Mouse (Mus musculus) embryo, embryonic 10.5 days (tissue): ENCODE data around the gene Slc16a11.

ENCODE experiments used
- DNase-seq: peaks from one replicate; pipeline ENCODE4 v3.0.0-alpha.2; 2015; ENCODE audit warnings: low spot score

The Slc16a11 gene

GRCm38 (mm10) chr11:70201691-70202090 lies 10.9 kb upstream of the Slc16a11 start:
- peak; percentile 90 for DNase-seq

GRCm38 (mm10) chr11:70206801-70207200 lies 5.8 kb upstream of the Slc16a11 start:
- DNase-seq, result no peak

GRCm38 (mm10) chr11:70207283-70207682 lies 5.3 kb upstream of the Slc16a11 start:
- no peak for DNase-seq

GRCm38 (mm10) chr11:70208778-70209388 lies 3.7 kb upstream of the Slc16a11 start:
- DNase-seq, result no peak

GRCm38 (mm10) chr11:70210681-70211080 lies 1.9 kb upstream of the Slc16a11 start:
- DNase-seq, result no peak

- DNase-seq, result no peak
Observed at GRCm38 (mm10) chr11:70211972-70212371, 580 bp upstream of the Slc16a11 start.

- DNase-seq, result peak; percentile 80
Observed at GRCm38 (mm10) chr11:70212896-70213295, 344 bp downstream of the Slc16a11 start.

GRCm38 (mm10) chr11:70213736-70214135 lies 1.2 kb downstream of the Slc16a11 start:
- DNase-seq, result no peak

- DNase-seq, result peak; percentile 34
Observed at GRCm38 (mm10) chr11:70214191-70214855, 1.8 kb downstream of the Slc16a11 start.

- no peak for DNase-seq
Observed at GRCm38 (mm10) chr11:70214856-70215209, 2.3 kb downstream of the Slc16a11 start.

GRCm38 (mm10) chr11:70215301-70215700 lies 2.7 kb downstream of the Slc16a11 start:
- DNase-seq, result no peak

GRCm38 (mm10) chr11:70216103-70216502 lies 3.6 kb downstream of the Slc16a11 start:
- no peak for DNase-seq

- no peak for DNase-seq
Observed at GRCm38 (mm10) chr11:70218039-70218438, 5.5 kb downstream of the Slc16a11 start.

GRCm38 (mm10) chr11:70218741-70219470 lies 6.4 kb downstream of the Slc16a11 start:
- DNase-seq, result no peak

GRCm38 (mm10) chr11:70219873-70220272 lies 7.3 kb downstream of the Slc16a11 start:
- no peak for DNase-seq

GRCm38 (mm10) chr11:70220323-70220722 lies 7.8 kb downstream of the Slc16a11 start:
- no peak for DNase-seq

GRCm38 (mm10) chr11:70220731-70221602 lies 8.4 kb downstream of the Slc16a11 start, which contains the start of gene Slc16a13:
Gene Slc16a13 (minus strand): TSS chr11:70221064.
- peak; percentile 98 for DNase-seq

GRCm38 (mm10) chr11:70221603-70222500 lies 9.3 kb downstream of the Slc16a11 start:
- peak; percentile 23 for DNase-seq

- no peak for DNase-seq
Observed at GRCm38 (mm10) chr11:70223724-70224123, 11.2 kb downstream of the Slc16a11 start.

GRCm38 (mm10) chr11:70225798-70226601 lies 13.4 kb downstream of the Slc16a11 start:
- DNase-seq, result peak; percentile 51
